In genomic region chr19:55761086-55761485, GRCm38 (mm10) we compare ENCODE assay signal across 26 mouse cellular contexts. TPM values are rescaled to one million over a fixed set of nuclear protein-coding genes. Genes with fewer than 3 reads are reported as not detected.
DNase-seq lines count a peak whose midpoint lies in the region; ATAC-seq and TF ChIP-seq lines count a peak whose summit lies in the region.
"Had no signal": no experiment of that assay in that cellular context is flagged by ENCODE, and none has a peak within 500 bp of the region (broad histone marks: within the 10 kb centered on the region; RNA-seq: fewer than 3 reads in every experiment).

No protein-coding gene starts in this region.

- no peaks in the 10 kb centered on the region for H3K27me3 ChIP-seq in kidney, embryonic 16.5 days (ENCODE audit: insufficient read depth, low read length)
- peaks cover 15% of the 10 kb centered on the region; the same call in 1 of the 2 replicates for H3K27me3 ChIP-seq in liver, embryonic 13.5 days
- no peaks in the 10 kb centered on the region; the same call in 1 of the 2 replicates for H3K27me3 ChIP-seq in liver, embryonic 11.5 days (replicated peaks; ENCODE audit: control insufficient read depth, insufficient read depth, low read length)
- H3K27me3 ChIP-seq: embryonic facial prominence, embryonic 13.5 days; forebrain, embryonic 15.5 days had no signal

- H3K36me3 ChIP-seq in kidney, embryonic 16.5 days (ENCODE audit: insufficient read depth, low read length) = peaks cover 7% of the 10 kb centered on the region
- H3K36me3 ChIP-seq in liver, embryonic 13.5 days = peaks cover 6% of the 10 kb centered on the region; the same call in 1 of the 2 replicates
- 0 out of 2 replicates have a peak, but pooled peaks cover 2% of the 10 kb centered on the region for H3K36me3 ChIP-seq in liver, embryonic 11.5 days (ENCODE audit: control insufficient read depth, insufficient read depth, low read length)
- H3K36me3 ChIP-seq: forebrain, embryonic 15.5 days; hindbrain, embryonic 13.5 days had no signal

- H3K4me1 ChIP-seq in kidney, embryonic 16.5 days (ENCODE audit: insufficient read depth, low read length) = peaks cover 47% of the 10 kb centered on the region
- H3K4me1 ChIP-seq in liver, embryonic 13.5 days (replicated peaks) = peaks cover 17% of the 10 kb centered on the region
- H3K4me1 ChIP-seq in liver, embryonic 11.5 days (replicated peaks; ENCODE audit: control insufficient read depth, insufficient read depth, low read length) = peaks cover 8% of the 10 kb centered on the region; the same call in 1 of the 2 replicates

- no peak for DNase-seq in gastrocnemius, adult 2 months
- no peak for DNase-seq in gastrocnemius, adult 18-20 months (ENCODE audit: low spot score)
- peak; percentile 25 to 31 for DNase-seq in kidney, adult 8-10 months
- DNase-seq in liver, embryonic 13.5 days = no peak
- no peak for DNase-seq in liver, embryonic 11.5 days (ENCODE audit: low spot score)
- DNase-seq: adrenal gland, adult 8-10 months; adrenal gland, postnatal 25 days; cerebellum, adult 11-12 months; cerebellum, adult 8-10 months; cerebellum, postnatal 10 days; cerebellum, postnatal 36 days; embryo, embryonic 11 days; gastrocnemius, postnatal 14 days; heart, adult 11 months; heart, postnatal 36 days had no signal

- H3K9ac ChIP-seq in kidney, embryonic 16.5 days (replicated peaks; ENCODE audit: low read length) = no peak overlapping the region
- no peak overlapping the region for H3K9ac ChIP-seq in liver, embryonic 13.5 days
- H3K9ac ChIP-seq in liver, embryonic 11.5 days (ENCODE audit: low read depth, low read length) = no peak overlapping the region
- H3K9ac ChIP-seq: embryonic facial prominence, embryonic 13.5 days; forebrain, embryonic 12.5 days; forebrain, embryonic 15.5 days; hindbrain, embryonic 13.5 days had no signal

- H3K4me3 ChIP-seq in gastrocnemius, adult 2 months = no peak overlapping the region
- no peak overlapping the region for H3K4me3 ChIP-seq in kidney, embryonic 16.5 days (ENCODE audit: low read length)
- no peak overlapping the region for H3K4me3 ChIP-seq in liver, embryonic 13.5 days (replicated peaks)
- H3K4me3 ChIP-seq in liver, embryonic 11.5 days (ENCODE audit: low read depth, low read length) = no peak overlapping the region
- H3K4me3 ChIP-seq: embryonic facial prominence, embryonic 10.5 days; embryonic facial prominence, embryonic 13.5 days; erythroblast, embryonic 14.5 days; forebrain, embryonic 12.5 days; forebrain, embryonic 15.5 days; hindbrain, embryonic 10.5 days; hindbrain, embryonic 13.5 days had no signal

- 64% methylated on average over 5 of the region's 5 CpGs for WGBS in kidney, embryonic 16.5 days
- 60% methylated on average over 5 of the region's 5 CpGs for WGBS in liver, embryonic 13.5 days (ENCODE audit: insufficient replicate concordance)
- 58% methylated on average over 5 of the region's 5 CpGs for WGBS in liver, embryonic 11.5 days

- peaks cover 2% of the 10 kb centered on the region; the same call in 1 of the 2 replicates for H3K9me3 ChIP-seq in kidney, embryonic 16.5 days (ENCODE audit: low read length)
- no peaks in the 10 kb centered on the region for H3K9me3 ChIP-seq in liver, embryonic 13.5 days (replicated peaks)
- H3K9me3 ChIP-seq in liver, embryonic 11.5 days (ENCODE audit: control insufficient read depth, low read length) = no peaks in the 10 kb centered on the region
- H3K9me3 ChIP-seq: embryonic facial prominence, embryonic 10.5 days; embryonic facial prominence, embryonic 13.5 days; forebrain, embryonic 12.5 days; forebrain, embryonic 15.5 days; hindbrain, embryonic 13.5 days had no signal

- ATAC-seq in kidney, embryonic 16.5 days (ENCODE audit: low FRiP score, low TSS enrichment) = no peak
- no peak for ATAC-seq in liver, embryonic 13.5 days (ENCODE audit: low read depth)
- ATAC-seq in liver, embryonic 11.5 days (replicated peaks; ENCODE audit: low FRiP score) = no peak
- ATAC-seq: activated CD4-positive, CD25-positive, alpha-beta regulatory T cell, adult 4 months; forebrain, embryonic 15.5 days; hindbrain, embryonic 16.5 days had no signal

- H3K4me2 ChIP-seq in kidney, embryonic 16.5 days (replicated peaks; ENCODE audit: low read depth, low read length) = no peak overlapping the region
- H3K4me2 ChIP-seq in liver, embryonic 13.5 days = no peak overlapping the region
- no peak overlapping the region for H3K4me2 ChIP-seq in liver, embryonic 11.5 days
- H3K4me2 ChIP-seq: embryonic facial prominence, embryonic 13.5 days; forebrain, embryonic 12.5 days; forebrain, embryonic 15.5 days; heart, embryonic 11.5 days; hindbrain, embryonic 13.5 days had no signal

- no peak for TF ChIP-seq CTCF in gastrocnemius, adult 2 months (IDR thresholded peaks at IDR 0.05)

- intact Hi-C loops in gastrocnemius, adult 2 months (cut with DNase I) = no loop called here

- peak overlapping the region; percentile 75 for H3K27ac ChIP-seq in gastrocnemius, adult 2 months
- no peak overlapping the region for H3K27ac ChIP-seq in kidney, embryonic 16.5 days (ENCODE audit: low read length)
- H3K27ac ChIP-seq in liver, embryonic 13.5 days = peak overlapping the region; percentile 18; the same call in 1 of the 2 replicates
- no peak overlapping the region for H3K27ac ChIP-seq in liver, embryonic 11.5 days (ENCODE audit: low read depth, low read length)
- H3K27ac ChIP-seq: embryonic facial prominence, embryonic 10.5 days; embryonic facial prominence, embryonic 13.5 days; forebrain, embryonic 12.5 days; forebrain, embryonic 15.5 days; hindbrain, embryonic 10.5 days; hindbrain, embryonic 13.5 days had no signal

RNA-seq across cellular contexts. Expression of gene Tcf7l2, which starts 19.5 kb away (rescaled TPM):
- 10 to 100 TPM; 10.3 to 11.0 TPM for total RNA-seq in gastrocnemius, adult 2 months (2021)
- total RNA-seq in gastrocnemius, adult 18-20 months (2021) = 1 to 10 TPM; 6.9 to 7.8 TPM
- polyA plus RNA-seq in kidney, embryonic 16.5 days (2015; fragmentation: Nextera tagmentation; extraction: Ambion mirVana) = 50.1 and 68.9 TPM in 2 replicates
- polyA plus RNA-seq in liver, embryonic 13.5 days (2015; fragmentation: Nextera tagmentation; extraction: Ambion mirVana) = 17.8 and 23.4 TPM in 2 replicates
- polyA plus RNA-seq in liver, embryonic 11.5 days (2014; fragmentation: Nextera tagmentation; extraction: Ambion mirVana) = 48.9 and 50.3 TPM in 2 replicates

Comparison
In these comparisons a context has a peak if more than half of its experiments do, and no peak if none do; other contexts are left out.
1. H3K27ac ChIP-seq: peak in gastrocnemius, adult 2 months (single experiment) and liver, embryonic 13.5 days (single experiment); none in kidney, embryonic 16.5 days (single experiment) and liver, embryonic 11.5 days (single experiment).
2. DNase-seq: peak in kidney, adult 8-10 months (2 of 2); none in gastrocnemius, adult 2 months (single experiment), gastrocnemius, adult 18-20 months (single experiment), liver, embryonic 13.5 days (single experiment) and liver, embryonic 11.5 days (single experiment).